Mouse (Mus musculus): ENCODE measurements around the gene Golph3. TPM values are rescaled to one million over a fixed set of nuclear protein-coding genes. Genes with fewer than 3 reads are reported as not detected.

Golph3 gene
- polyA plus RNA-seq, 2 experiments = 99.9 to 112 TPM

DNA sequence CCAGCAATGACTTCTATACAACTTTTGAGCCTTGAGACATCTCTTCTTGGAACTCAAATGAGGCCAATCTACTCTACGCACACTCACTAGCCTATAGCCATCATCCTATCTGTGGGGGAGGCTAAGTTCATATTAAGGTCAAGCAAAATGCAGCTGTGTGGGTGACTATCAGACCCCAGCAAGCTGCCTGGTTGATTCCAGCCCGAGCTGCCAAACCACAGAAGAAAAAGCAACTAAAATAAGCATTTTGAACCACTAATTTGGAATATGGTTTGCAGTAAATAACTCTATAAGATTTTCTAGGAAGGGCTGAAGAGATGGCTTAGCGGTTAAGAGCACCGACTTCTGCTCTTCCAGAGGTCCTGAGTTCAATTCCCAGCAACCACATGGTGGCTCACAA is 10.6 kb upstream of the Golph3 start:
- Histone ChIP-seq H3K4me2 (replicated peaks; ENCODE audit: low read depth, low read length, severe bottlenecking) (no peak overlapping the region), H3K4me1 (ENCODE audit: control insufficient read depth, insufficient read depth, low read length) (no peaks in the 10 kb centered on the region), H3K27ac (replicated peaks; ENCODE audit: low read depth, low read length) (no peak overlapping the region), H3K9ac (ENCODE audit: low read depth, low read length, severe bottlenecking) (no peak overlapping the region), H3K4me3 (replicated peaks; ENCODE audit: low read length) (no peak overlapping the region), H3K9me3 (ENCODE audit: control insufficient read depth, low read length) (no peaks in the 10 kb centered on the region), H3K27me3 (ENCODE audit: control insufficient read depth, insufficient read depth, low read length) (no peaks in the 10 kb centered on the region), H3K36me3 (ENCODE audit: control insufficient read depth, insufficient read depth, low read length) (no peaks in the 10 kb centered on the region)
- no peak for ATAC-seq (ENCODE audit: low FRiP score, low read depth)
- TF ChIP-seq POLR2A (IDR thresholded peaks at IDR 0.05; ENCODE audit: borderline replicate concordance, extremely low read depth, insufficient read depth, insufficient read length) = no peak
- 77% methylated on average over 4 of the region's 4 CpGs for WGBS
- DNase-seq (ENCODE audit: low spot score) = no peak

- Histone ChIP-seq H3K27me3 (ENCODE audit: control insufficient read depth, insufficient read depth, low read length) (no peaks in the 10 kb centered on the region), H3K4me2 (replicated peaks; ENCODE audit: low read depth, low read length, severe bottlenecking) (no peak overlapping the region), H3K9ac (ENCODE audit: low read depth, low read length, severe bottlenecking) (no peak overlapping the region), H3K4me3 (replicated peaks; ENCODE audit: low read length) (no peak overlapping the region), H3K4me1 (ENCODE audit: control insufficient read depth, insufficient read depth, low read length) (no peaks in the 10 kb centered on the region), H3K36me3 (ENCODE audit: control insufficient read depth, insufficient read depth, low read length) (no peaks in the 10 kb centered on the region), H3K9me3 (ENCODE audit: control insufficient read depth, low read length) (no peaks in the 10 kb centered on the region), H3K27ac (replicated peaks; ENCODE audit: low read depth, low read length) (no peak overlapping the region)
- ATAC-seq (ENCODE audit: low FRiP score, low read depth) = no peak
- no peak for DNase-seq (ENCODE audit: low spot score)
- WGBS = 83% methylated on average over 7 of the region's 7 CpGs
- no peak for TF ChIP-seq POLR2A (IDR thresholded peaks at IDR 0.05; ENCODE audit: borderline replicate concordance, extremely low read depth, insufficient read depth, insufficient read length)
Observed at GRCm38 (mm10) chr15:12311465-12311864, 9.8 kb upstream of the Golph3 start.

DNA sequence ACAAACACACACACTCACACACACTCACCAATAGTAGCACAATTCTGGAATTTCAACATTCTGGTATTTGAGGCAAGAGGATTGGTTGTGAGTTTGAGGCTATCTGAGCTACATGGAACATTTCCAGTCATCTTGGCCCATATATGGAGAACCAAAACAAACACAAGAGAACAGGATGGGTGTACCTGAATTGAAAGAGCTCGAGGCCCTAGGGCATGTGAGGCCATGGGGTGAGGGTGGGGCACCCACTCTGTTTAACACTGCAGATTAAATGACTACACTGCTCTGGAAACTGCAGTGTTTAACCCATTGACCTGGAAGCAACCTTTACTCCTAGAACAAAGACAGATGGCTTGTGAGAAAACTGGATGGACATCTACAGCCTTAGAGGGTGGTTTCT is 8.0 kb upstream of the Golph3 start:
- H3K27me3 ChIP-seq (ENCODE audit: control insufficient read depth, insufficient read depth, low read length) = no peaks in the 10 kb centered on the region
- H3K36me3 ChIP-seq (ENCODE audit: control insufficient read depth, insufficient read depth, low read length) = no peaks in the 10 kb centered on the region
- H3K4me2 ChIP-seq (replicated peaks; ENCODE audit: low read depth, low read length, severe bottlenecking) = no peak overlapping the region
- H3K4me3 ChIP-seq (replicated peaks; ENCODE audit: low read length) = no peak overlapping the region
- H3K9ac ChIP-seq (ENCODE audit: low read depth, low read length, severe bottlenecking) = no peak overlapping the region
- no peak for TF ChIP-seq POLR2A (IDR thresholded peaks at IDR 0.05; ENCODE audit: borderline replicate concordance, extremely low read depth, insufficient read depth, insufficient read length)
- H3K9me3 ChIP-seq (ENCODE audit: control insufficient read depth, low read length) = no peaks in the 10 kb centered on the region
- H3K4me1 ChIP-seq (ENCODE audit: control insufficient read depth, insufficient read depth, low read length) = no peaks in the 10 kb centered on the region
- WGBS = 23% methylated on average over 1 of the region's 1 CpGs
- no peak overlapping the region for H3K27ac ChIP-seq (replicated peaks; ENCODE audit: low read depth, low read length)
- ATAC-seq (ENCODE audit: low FRiP score, low read depth) (no peak), DNase-seq (ENCODE audit: low spot score) (no peak)

DNA sequence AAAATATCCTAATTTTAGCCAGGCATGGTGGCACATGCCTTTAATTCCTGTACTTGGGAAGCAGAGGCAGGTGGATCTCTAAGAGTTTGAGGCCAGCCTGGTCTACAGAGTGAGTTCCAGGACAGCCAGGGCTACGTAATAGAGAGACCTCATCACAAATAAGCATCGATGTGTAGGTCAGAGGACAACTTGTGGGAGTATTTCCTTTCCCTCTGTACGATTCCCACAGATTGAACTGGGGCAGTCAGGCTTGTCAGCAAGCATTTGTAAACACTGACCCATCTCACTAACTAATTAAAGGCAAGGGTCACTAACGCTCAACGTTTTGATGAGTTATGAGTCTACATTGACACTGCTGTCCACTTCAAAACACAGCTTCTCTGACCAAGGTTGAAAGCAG is 6.7 kb upstream of the Golph3 start:
- Histone ChIP-seq H3K4me2 (replicated peaks; ENCODE audit: low read depth, low read length, severe bottlenecking) (no peak overlapping the region), H3K9ac (ENCODE audit: low read depth, low read length, severe bottlenecking) (no peak overlapping the region), H3K4me1 (ENCODE audit: control insufficient read depth, insufficient read depth, low read length) (no peaks in the 10 kb centered on the region), H3K27ac (replicated peaks; ENCODE audit: low read depth, low read length) (no peak overlapping the region), H3K4me3 (replicated peaks; ENCODE audit: low read length) (no peak overlapping the region), H3K27me3 (ENCODE audit: control insufficient read depth, insufficient read depth, low read length) (no peaks in the 10 kb centered on the region), H3K9me3 (ENCODE audit: control insufficient read depth, low read length) (no peaks in the 10 kb centered on the region), H3K36me3 (ENCODE audit: control insufficient read depth, insufficient read depth, low read length) (no peaks in the 10 kb centered on the region)
- TF ChIP-seq POLR2A (IDR thresholded peaks at IDR 0.05; ENCODE audit: borderline replicate concordance, extremely low read depth, insufficient read depth, insufficient read length) = no peak
- 78% methylated on average over 5 of the region's 5 CpGs for WGBS
- DNase-seq (ENCODE audit: low spot score) = no peak
- no peak for ATAC-seq (ENCODE audit: low FRiP score, low read depth)

GRCm38 (mm10) chr15:12315996-12316395 is 5.3 kb upstream of the Golph3 start:
- TF ChIP-seq POLR2A (IDR thresholded peaks at IDR 0.05; ENCODE audit: borderline replicate concordance, extremely low read depth, insufficient read depth, insufficient read length) = no peak
- WGBS = 62% methylated on average over 2 of the region's 2 CpGs
- no peak overlapping the region for H3K4me3 ChIP-seq (replicated peaks; ENCODE audit: low read length)
- ATAC-seq (ENCODE audit: low FRiP score, low read depth) (no peak), DNase-seq (ENCODE audit: low spot score) (no peak)
- H3K4me2 ChIP-seq (replicated peaks; ENCODE audit: low read depth, low read length, severe bottlenecking) = no peak overlapping the region
- no peaks in the 10 kb centered on the region for H3K36me3 ChIP-seq (ENCODE audit: control insufficient read depth, insufficient read depth, low read length)
- H3K4me1 ChIP-seq (ENCODE audit: control insufficient read depth, insufficient read depth, low read length) = 0 out of 2 replicates have a peak, but pooled peaks cover 6% of the 10 kb centered on the region
- no peak overlapping the region for H3K27ac ChIP-seq (replicated peaks; ENCODE audit: low read depth, low read length)
- no peaks in the 10 kb centered on the region for H3K27me3 ChIP-seq (ENCODE audit: control insufficient read depth, insufficient read depth, low read length)
- no peak overlapping the region for H3K9ac ChIP-seq (ENCODE audit: low read depth, low read length, severe bottlenecking)
- H3K9me3 ChIP-seq (ENCODE audit: control insufficient read depth, low read length) = no peaks in the 10 kb centered on the region

DNA sequence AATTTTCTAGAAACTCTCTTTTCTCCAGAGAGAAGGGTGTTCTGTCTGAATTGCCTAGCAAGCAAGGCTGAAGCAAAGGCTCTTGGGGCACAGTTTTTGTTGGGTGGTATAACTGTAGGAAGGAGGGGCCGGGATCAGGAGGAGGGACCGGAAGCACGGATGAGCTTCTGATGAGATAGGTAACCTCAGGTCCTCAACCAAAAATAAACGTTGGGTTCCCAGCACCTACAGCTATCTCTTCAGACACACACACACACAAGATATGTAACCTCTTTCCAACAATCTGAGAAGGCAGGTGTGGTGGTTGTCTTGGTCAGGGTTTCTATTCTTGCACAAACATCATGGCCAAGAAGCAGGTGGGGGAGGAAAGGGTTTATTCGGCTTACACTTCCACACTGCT is 4.0 kb upstream of the Golph3 start:
- H3K27ac ChIP-seq (replicated peaks; ENCODE audit: low read depth, low read length) = no peak overlapping the region
- DNase-seq (ENCODE audit: low spot score) = no peak
- H3K9me3 ChIP-seq (ENCODE audit: control insufficient read depth, low read length) = no peaks in the 10 kb centered on the region
- no peaks in the 10 kb centered on the region for H3K27me3 ChIP-seq (ENCODE audit: control insufficient read depth, insufficient read depth, low read length)
- no peaks in the 10 kb centered on the region for H3K36me3 ChIP-seq (ENCODE audit: control insufficient read depth, insufficient read depth, low read length)
- H3K4me1 ChIP-seq (ENCODE audit: control insufficient read depth, insufficient read depth, low read length) = 0 out of 2 replicates have a peak, but pooled peaks cover 6% of the 10 kb centered on the region
- WGBS = 87% methylated on average over 5 of the region's 5 CpGs
- ATAC-seq (ENCODE audit: low FRiP score, low read depth) = no peak
- no peak overlapping the region for H3K4me2 ChIP-seq (replicated peaks; ENCODE audit: low read depth, low read length, severe bottlenecking)
- no peak overlapping the region for H3K4me3 ChIP-seq (replicated peaks; ENCODE audit: low read length)
- no peak for TF ChIP-seq POLR2A (IDR thresholded peaks at IDR 0.05; ENCODE audit: borderline replicate concordance, extremely low read depth, insufficient read depth, insufficient read length)
- H3K9ac ChIP-seq (ENCODE audit: low read depth, low read length, severe bottlenecking) = no peak overlapping the region
